Mouse (Mus musculus) limb, embryonic 11.5 days (tissue): ENCODE data around the gene Thbs1. TPM values are rescaled to one million over a fixed set of nuclear protein-coding genes. Genes with fewer than 3 reads are reported as not detected.

Experiments
- ATAC-seq: fragments of 200-750 bp; cut with Nextera tagmentation; 2 replicates; pipeline ENCODE4 v1.8.0; 2017; ENCODE audit warnings: low read depth; ENCODE audit not compliant: insufficient number of reproducible peaks, low FRiP score, low TSS enrichment
- DNase-seq: peaks from one replicate; pipeline ENCODE4 v3.0.0-alpha.2; 2015; ENCODE audit warnings: low spot score
- H3K27ac ChIP-seq: fragments of 300-500 bp; sonication (generic); replicated peaks from 2 replicates; pipeline ENCODE4 v1.5.1; 2014; ENCODE audit warnings: low read depth, mild to moderate bottlenecking, low read length
- H3K27me3 ChIP-seq: fragments of 300-500 bp; sonication (generic); 2 replicates; pipeline ENCODE4 v1.6.1; 2014; ENCODE audit warnings: mild to moderate bottlenecking, low read length, mixed read lengths; ENCODE audit not compliant: control insufficient read depth, insufficient read depth
- H3K36me3 ChIP-seq: fragments of 300-500 bp; sonication (generic); 2 replicates; pipeline ENCODE4 v1.6.1; 2014; ENCODE audit warnings: mild to moderate bottlenecking, low read length, moderate library complexity, mixed read lengths; ENCODE audit not compliant: control insufficient read depth, insufficient read depth
- H3K4me1 ChIP-seq: fragments of 300-500 bp; sonication (generic); 2 replicates; pipeline ENCODE4 v1.6.1; 2014; ENCODE audit warnings: low read length, mixed read lengths; ENCODE audit not compliant: control insufficient read depth, insufficient read depth
- H3K4me2 ChIP-seq: fragments of 300-500 bp; sonication (generic); 2 replicates; pipeline ENCODE4 v1.6.1; 2014; ENCODE audit warnings: low read depth, mild to moderate bottlenecking, moderate library complexity; ENCODE audit not compliant: severe bottlenecking
- H3K4me3 ChIP-seq: fragments of 300-500 bp; sonication (generic); 2 replicates; pipeline ENCODE4 v1.5.1; 2014; ENCODE audit warnings: low read depth, low read length
- H3K9ac ChIP-seq: fragments of 300-500 bp; sonication (generic); 2 replicates; pipeline ENCODE4 v1.6.1; 2014; ENCODE audit warnings: mild to moderate bottlenecking, low read length
- H3K9me3 ChIP-seq: fragments of 300-500 bp; sonication (generic); 2 replicates; pipeline ENCODE4 v1.6.1; 2016; ENCODE audit warnings: low read length; ENCODE audit not compliant: control insufficient read depth
- WGBS: fragments of 180-500 bp; shearing (Covaris S2); extraction: QIAGEN DNeasy Blood & Tissue Kit; methylation state at CpG from one replicate; pipeline ENCODE4 v1.1.7; 2014; 5-methylcytosine and 5-hydroxymethylcytosine counted together
- polyA plus RNA-seq: library from polyadenylated mRNA; unstranded; fragments of >200 nt; fragmentation: Nextera tagmentation; extraction: Ambion mirVana; gene quantifications from 2 replicates; pipeline ENCODE4 v1.2.1, GENCODE M21; 2014

Gene Thbs1
- polyA plus RNA-seq, 1 experiment from 2014 or later: 33.8 TPM

GRCm38 (mm10) chr2:118124437-118124836 is 12.8 kb downstream of the Thbs1 start:
- peaks cover 6% of the 10 kb centered on the region; the same call in 1 of the 2 replicates for H3K4me1 ChIP-seq
- H3K9ac ChIP-seq: no peak overlapping the region
- H3K27ac ChIP-seq: no peak overlapping the region
- no peaks in the 10 kb centered on the region for H3K27me3 ChIP-seq
- no peak overlapping the region for H3K4me3 ChIP-seq
- H3K9me3 ChIP-seq: no peaks in the 10 kb centered on the region
- peaks cover 10% of the 10 kb centered on the region for H3K36me3 ChIP-seq
- DNase-seq (no peak), ATAC-seq (no peak)
- no peak overlapping the region for H3K4me2 ChIP-seq
- 93% methylated on average over 7 of the region's 7 CpGs for WGBS

GRCm38 (mm10) chr2:118125211-118125939 is 13.7 kb downstream of the Thbs1 start:
- 88% methylated on average over 11 of the region's 11 CpGs for WGBS
- no peak for ATAC-seq
- Histone ChIP-seq H3K27me3 (no peaks in the 10 kb centered on the region), H3K4me3 (no peak overlapping the region), H3K4me2 (no peak overlapping the region), H3K4me1 (peaks cover 6% of the 10 kb centered on the region; the same call in 1 of the 2 replicates), H3K27ac (no peak overlapping the region), H3K36me3 (peaks cover 3% of the 10 kb centered on the region; the same call in 1 of the 2 replicates), H3K9me3 (no peaks in the 10 kb centered on the region), H3K9ac (no peak overlapping the region)
- no peak for DNase-seq

GRCm38 (mm10) chr2:118125943-118126470 is 14.3 kb downstream of the Thbs1 start:
- no peak for DNase-seq
- H3K9me3 ChIP-seq: no peaks in the 10 kb centered on the region
- no peak for ATAC-seq
- no peak overlapping the region for H3K9ac ChIP-seq
- no peak overlapping the region for H3K27ac ChIP-seq
- H3K36me3 ChIP-seq: peaks cover 3% of the 10 kb centered on the region; the same call in 1 of the 2 replicates
- H3K4me2 ChIP-seq: no peak overlapping the region
- 78% methylated on average over 7 of the region's 7 CpGs for whole genome bisulfite sequencing
- H3K4me1 ChIP-seq: peaks cover 6% of the 10 kb centered on the region; the same call in 1 of the 2 replicates
- no peak overlapping the region for H3K4me3 ChIP-seq
- H3K27me3 ChIP-seq: no peaks in the 10 kb centered on the region

GRCm38 (mm10) chr2:118127516-118128288 is 16.0 kb downstream of the Thbs1 start:
- peaks cover 6% of the 10 kb centered on the region; the same call in 1 of the 2 replicates for H3K4me1 ChIP-seq
- DNase-seq: no peak
- no peaks in the 10 kb centered on the region for H3K27me3 ChIP-seq
- H3K9me3 ChIP-seq: no peaks in the 10 kb centered on the region
- ATAC-seq: no peak
- H3K9ac ChIP-seq: no peak overlapping the region
- no peak overlapping the region for H3K27ac ChIP-seq
- H3K36me3 ChIP-seq: peaks cover 3% of the 10 kb centered on the region; the same call in 1 of the 2 replicates
- WGBS: 76% methylated on average over 5 of the region's 5 CpGs
- H3K4me2 ChIP-seq: no peak overlapping the region
- no peak overlapping the region for H3K4me3 ChIP-seq

- no peaks in the 10 kb centered on the region for H3K27me3 ChIP-seq
- no peak overlapping the region for H3K9ac ChIP-seq
- peaks cover 6% of the 10 kb centered on the region; the same call in 1 of the 2 replicates for H3K4me1 ChIP-seq
- ATAC-seq (no peak), DNase-seq (no peak)
- 28% methylated on average over 3 of the region's 3 CpGs for whole genome bisulfite sequencing
- H3K9me3 ChIP-seq: no peaks in the 10 kb centered on the region
- no peak overlapping the region for H3K4me2 ChIP-seq
- no peak overlapping the region for H3K27ac ChIP-seq
- H3K36me3 ChIP-seq: 0 out of 2 replicates have a peak, but pooled peaks cover 3% of the 10 kb centered on the region
- no peak overlapping the region for H3K4me3 ChIP-seq
Measured at GRCm38 (mm10) chr2:118128313-118128712, 16.6 kb downstream of the Thbs1 start.

- H3K36me3 ChIP-seq: no peaks in the 10 kb centered on the region
- ATAC-seq (no peak), DNase-seq (no peak)
- no peaks in the 10 kb centered on the region for H3K4me1 ChIP-seq
- no peak overlapping the region for H3K9ac ChIP-seq
- H3K27me3 ChIP-seq: no peaks in the 10 kb centered on the region
- H3K9me3 ChIP-seq: no peaks in the 10 kb centered on the region
- whole genome bisulfite sequencing: 90% methylated on average over 9 of the region's 9 CpGs
- H3K4me2 ChIP-seq: no peak overlapping the region
- no peak overlapping the region for H3K27ac ChIP-seq
- no peak overlapping the region for H3K4me3 ChIP-seq
Measured at GRCm38 (mm10) chr2:118137071-118137470, 25.4 kb downstream of the Thbs1 start.

GRCm38 (mm10) chr2:118137776-118138175 is 26.1 kb downstream of the Thbs1 start:
- 91% methylated on average over 2 of the region's 2 CpGs for WGBS
- Histone ChIP-seq H3K27me3 (no peaks in the 10 kb centered on the region), H3K4me1 (no peaks in the 10 kb centered on the region), H3K4me2 (no peak overlapping the region), H3K27ac (no peak overlapping the region), H3K36me3 (no peaks in the 10 kb centered on the region), H3K4me3 (no peak overlapping the region), H3K9me3 (no peaks in the 10 kb centered on the region), H3K9ac (no peak overlapping the region)
- no peak for DNase-seq
- no peak for ATAC-seq

- Histone ChIP-seq H3K27ac (no peak overlapping the region), H3K9ac (no peak overlapping the region), H3K36me3 (no peaks in the 10 kb centered on the region), H3K27me3 (no peaks in the 10 kb centered on the region), H3K4me2 (no peak overlapping the region), H3K9me3 (no peaks in the 10 kb centered on the region), H3K4me1 (no peaks in the 10 kb centered on the region), H3K4me3 (no peak overlapping the region)
- DNase-seq (no peak), ATAC-seq (no peak)
- WGBS: 92% methylated on average over 6 of the region's 6 CpGs
Measured at GRCm38 (mm10) chr2:118139261-118139660, 27.6 kb downstream of the Thbs1 start.
